Mouse (Mus musculus): ENCODE data around the gene Adipor2.

The Adipor2 gene

DNA sequence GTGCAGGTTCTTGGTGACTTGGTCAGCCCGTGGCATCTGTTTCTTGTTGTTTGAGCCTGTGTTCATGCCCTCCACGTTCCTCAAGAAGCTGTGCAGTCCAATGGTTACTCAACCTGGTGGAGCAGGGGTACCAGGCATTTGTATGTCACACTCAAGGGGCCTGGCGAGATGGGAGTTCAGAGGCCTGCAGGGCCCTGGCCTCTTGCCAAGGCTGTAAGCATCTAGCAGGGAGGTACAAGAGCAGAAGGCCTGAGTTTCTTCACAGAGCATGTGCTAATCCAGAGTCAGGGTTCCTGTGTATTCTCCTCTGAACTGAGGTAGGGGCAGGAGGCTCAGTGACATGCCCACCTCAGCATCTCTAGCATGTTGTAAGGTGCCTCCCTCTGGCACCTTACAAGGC lies 104.4 kb downstream of the Adipor2 start:
- no peak for DNase-seq (ENCODE audit: low read depth, low spot score)

DNA sequence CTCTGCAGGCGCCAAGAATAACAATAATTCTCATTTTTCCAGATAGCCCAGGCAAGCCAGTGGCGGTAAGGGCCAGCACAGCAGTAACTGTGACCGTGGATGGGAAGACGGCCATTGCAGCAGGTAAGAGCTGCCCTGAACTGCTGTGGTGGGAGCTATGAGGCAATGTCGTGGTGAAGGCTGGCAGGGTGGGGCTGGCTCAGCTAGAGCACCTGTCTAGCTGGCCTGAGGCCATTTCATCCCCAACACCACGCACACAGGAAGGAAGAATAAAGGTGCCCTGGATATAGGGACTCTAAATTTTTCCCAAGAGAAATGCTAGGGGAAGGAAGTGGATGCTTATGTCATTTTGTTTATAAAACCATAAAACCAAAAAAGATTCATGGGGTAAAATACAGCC lies 105.1 kb downstream of the Adipor2 start:
- no peak for DNase-seq (ENCODE audit: low read depth, low spot score)

DNA sequence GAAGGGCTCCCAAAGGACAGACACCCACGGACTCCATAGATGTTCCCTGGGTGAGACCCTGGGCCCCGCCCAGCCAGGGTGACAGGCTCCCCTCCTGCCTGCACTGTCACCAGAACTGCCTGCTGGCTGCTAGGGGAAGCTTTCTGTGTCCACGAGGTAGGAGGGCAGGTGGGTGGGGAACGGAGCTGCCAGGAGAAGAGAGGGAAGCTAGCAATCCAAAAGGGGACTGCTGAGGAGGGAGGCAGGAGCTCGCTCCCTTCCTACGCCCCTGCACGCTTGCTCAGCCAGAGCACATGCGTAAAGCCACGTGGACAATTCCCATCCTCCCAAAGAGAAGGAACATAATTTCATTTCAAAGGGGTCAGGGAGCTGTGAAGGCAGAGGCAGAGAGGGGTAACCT lies 107.3 kb downstream of the Adipor2 start:
- no peak for DNase-seq (ENCODE audit: low read depth, low spot score)

DNA sequence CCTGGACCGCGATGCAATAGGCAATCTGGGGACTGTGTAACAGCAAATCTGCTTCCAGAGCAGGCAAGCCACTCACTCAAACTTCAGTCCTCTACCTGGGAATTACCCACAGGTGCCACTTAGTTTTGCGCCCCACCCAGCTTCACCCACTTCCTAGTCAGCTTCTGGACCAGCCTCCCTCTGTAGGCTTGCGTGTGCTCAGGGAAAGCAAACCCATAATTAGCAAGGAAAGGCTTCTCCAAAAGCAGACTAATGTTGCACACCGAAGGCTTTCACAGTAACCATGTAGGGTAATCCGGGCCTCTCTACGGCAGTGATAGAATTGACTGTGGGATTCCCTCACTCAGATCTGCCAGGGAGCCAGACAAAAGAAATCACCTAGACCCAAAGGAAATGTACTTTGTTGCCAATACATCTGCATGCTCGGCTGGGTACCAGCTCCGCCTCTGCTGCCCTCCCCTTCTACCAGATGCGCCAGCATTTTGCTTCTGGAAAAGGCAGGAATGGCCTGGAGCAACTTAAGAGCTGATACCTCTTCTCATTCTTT lies 109.6 kb downstream of the Adipor2 start:
- no peak for DNase-seq (ENCODE audit: low read depth, low spot score)

DNA sequence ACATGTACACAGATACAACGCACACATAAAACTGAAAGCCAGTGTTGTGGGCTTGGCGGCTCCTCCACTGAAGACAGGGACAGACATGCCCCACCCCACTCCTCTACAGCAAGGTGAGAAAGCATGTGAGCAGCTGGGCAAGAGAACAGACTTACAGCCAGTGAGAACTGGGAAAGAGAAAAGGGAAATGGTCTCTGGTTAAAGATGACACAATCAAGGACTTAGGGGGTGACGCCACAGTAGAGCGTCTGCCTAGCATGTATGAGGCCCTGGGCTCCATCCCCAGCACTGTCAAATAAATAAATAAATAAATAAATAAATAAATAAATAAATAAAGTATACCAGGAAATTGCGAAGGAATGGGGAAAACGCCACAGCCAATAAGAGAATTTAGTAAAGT lies 114.2 kb downstream of the Adipor2 start:
- no peak for DNase-seq (ENCODE audit: low read depth, low spot score)

All from ES-CJ7 (cell line).